Mouse (Mus musculus): ENCODE measurements around the gene Usp50. TPM values are rescaled to one million over a fixed set of nuclear protein-coding genes. Genes with fewer than 3 reads are reported as not detected.

Gene Usp50
- total RNA-seq, 2 experiments from 2014 or later = 0.12 to 0.54 TPM

DNA sequence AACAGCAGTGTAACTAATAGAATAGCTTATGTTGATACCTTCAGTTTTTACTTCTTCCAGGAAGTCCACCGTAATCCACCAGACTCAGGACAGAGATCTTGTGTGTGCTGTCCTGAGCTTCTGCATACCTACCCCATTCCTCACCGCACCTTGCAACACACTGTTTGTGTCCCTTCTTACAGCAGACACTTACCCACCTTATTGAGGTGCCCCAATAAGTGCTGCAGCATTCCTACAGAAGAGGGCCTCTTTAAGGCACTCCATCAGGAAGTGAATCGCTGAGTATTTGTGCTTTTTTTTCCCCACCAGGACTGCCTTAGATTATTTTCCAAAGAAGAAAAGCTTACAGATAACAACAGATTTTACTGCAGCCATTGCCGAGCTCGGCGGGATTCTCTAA, 27.6 kb downstream of the Usp50 start:
- ATAC-seq (replicated peaks; ENCODE audit: poor library complexity) = no peak

DNA sequence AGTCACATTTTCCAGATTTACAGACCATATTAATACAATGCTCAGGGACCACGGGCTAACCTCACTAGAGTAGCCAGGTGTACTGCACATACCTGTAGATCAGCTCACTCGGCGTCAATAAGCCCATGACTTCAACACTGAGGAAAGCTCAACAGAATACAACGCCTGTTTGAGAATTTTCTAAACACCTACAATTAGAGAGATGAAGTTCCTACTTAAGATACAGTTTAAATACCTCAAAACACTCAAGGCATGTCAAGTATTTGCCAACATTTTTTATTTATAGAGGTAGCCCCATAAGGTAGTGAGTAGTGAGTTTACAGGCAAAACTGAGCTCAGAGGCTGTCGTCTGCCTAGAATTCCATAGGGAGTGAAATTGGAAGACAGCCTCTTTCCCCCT, 39.9 kb downstream of the Usp50 start:
- ATAC-seq (replicated peaks; ENCODE audit: poor library complexity) = no peak

DNA sequence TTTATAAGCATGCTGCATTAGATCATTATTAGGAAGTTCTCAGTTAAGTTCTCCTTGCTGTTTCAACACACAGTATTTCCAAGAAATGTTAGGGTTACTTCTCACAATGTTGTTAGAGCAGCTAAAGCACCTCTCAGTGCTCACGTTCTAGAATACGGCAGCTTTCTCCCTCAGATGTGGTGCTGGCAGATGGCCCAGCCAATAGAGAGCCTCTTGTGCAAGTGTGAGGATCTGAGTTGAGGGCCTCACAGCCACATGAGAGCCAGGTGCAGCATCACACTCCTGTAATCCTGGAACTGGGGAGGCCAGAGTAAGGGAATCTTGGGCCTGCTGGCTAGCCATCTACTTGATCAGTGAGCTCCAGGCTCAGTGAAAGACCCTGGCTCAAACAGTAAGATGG, 43.0 kb downstream of the Usp50 start:
- no peak for ATAC-seq (replicated peaks; ENCODE audit: poor library complexity)

DNA sequence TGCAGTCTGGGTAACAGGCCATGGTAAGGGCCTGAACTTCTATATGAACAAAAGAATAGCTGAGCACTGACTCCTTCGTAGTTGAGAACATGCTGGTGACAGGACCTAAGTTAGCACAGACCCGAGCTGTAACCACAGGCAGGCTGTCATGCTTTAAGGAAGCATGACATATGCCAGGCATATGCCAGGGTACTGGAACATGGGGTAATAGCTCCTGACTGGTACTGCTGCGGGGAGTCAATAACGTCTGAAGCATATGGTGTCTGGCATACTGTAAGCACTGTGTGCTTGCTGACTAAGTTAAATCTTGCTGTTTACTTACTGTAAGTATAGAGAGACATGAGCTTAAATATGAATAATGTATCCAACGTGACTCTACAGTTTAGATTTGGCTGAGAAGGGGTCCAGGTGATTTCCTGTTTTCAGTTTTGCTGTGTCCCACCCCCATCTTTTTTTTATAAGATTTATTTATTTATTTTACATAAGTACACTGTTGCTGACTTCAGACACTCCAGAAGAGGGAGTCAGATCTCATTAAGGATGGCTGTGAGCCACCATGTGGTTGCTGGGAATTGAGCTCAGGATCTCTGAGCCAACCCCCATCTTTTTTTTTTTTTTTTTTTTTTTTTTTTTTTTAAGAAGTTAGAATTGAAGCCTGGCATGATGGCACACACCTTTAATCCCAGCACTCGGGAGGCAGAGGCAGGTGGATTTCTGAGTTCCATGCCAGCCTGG, 47.8 kb downstream of the Usp50 start:
- 0 out of 2 replicates have a peak, but pooled peaks have one; percentile 14 for ATAC-seq (replicated peaks; ENCODE audit: poor library complexity)

DNA sequence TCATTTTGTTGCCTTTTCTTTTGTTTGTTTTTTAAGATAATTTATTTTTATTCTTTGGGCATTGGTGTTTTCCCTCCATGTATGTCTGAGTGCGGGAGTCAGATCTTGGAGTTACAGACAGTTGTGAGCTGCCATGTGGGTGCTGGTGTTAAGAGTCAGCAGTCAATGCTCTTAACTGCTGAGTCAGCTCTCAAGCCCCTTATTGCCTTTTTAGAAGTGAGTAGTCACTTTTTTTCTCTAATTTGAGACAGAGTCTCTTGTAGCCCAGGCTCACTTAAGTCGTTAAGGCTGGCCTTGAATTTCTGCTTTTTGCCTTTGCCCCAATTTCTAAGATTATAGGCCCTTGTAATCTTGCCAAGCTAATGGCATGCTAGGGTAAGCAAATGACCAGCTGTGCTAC, 52.8 kb downstream of the Usp50 start:
- ATAC-seq (replicated peaks; ENCODE audit: poor library complexity) = no peak

DNA sequence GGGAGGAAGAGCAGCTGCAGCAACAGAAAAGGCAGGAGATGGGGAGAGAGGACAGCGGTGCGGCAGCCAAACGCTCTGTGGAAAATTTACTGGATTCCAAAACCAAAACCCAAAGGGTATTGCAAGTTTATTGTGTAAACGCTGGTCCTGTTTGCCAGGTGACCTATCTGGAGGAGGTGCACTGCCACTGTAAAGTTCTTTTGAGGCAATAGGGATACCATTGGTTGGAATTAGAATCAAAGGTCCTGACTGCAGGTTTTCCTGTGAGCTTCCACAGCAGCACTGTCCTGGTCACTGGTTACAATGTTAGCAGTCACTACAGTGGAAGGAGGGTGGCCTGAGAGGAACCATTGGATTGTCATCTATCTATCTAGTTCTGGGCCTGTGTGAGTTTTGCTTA, 54.1 kb downstream of the Usp50 start:
- no peak for ATAC-seq (replicated peaks; ENCODE audit: poor library complexity)

DNA sequence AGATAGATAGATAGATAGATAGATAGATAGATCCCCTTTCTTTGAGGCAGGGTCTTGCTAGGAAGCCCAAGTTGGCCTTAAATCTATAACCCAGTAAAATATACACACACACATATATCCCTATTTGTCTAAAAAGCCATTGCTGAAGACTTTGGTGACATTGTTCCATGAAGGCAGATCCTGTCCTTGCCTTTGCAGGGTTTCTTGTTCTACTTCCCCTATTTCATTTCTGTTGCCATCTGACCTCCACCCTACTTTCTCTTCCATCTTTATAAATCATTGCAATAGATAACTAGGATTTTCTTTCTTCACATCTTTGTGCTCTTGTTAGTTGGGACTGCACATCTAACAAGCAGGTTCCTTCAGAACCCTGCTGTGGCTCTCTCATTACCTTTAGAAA, 70.3 kb downstream of the Usp50 start:
- no peak for ATAC-seq (replicated peaks; ENCODE audit: poor library complexity)

DNA sequence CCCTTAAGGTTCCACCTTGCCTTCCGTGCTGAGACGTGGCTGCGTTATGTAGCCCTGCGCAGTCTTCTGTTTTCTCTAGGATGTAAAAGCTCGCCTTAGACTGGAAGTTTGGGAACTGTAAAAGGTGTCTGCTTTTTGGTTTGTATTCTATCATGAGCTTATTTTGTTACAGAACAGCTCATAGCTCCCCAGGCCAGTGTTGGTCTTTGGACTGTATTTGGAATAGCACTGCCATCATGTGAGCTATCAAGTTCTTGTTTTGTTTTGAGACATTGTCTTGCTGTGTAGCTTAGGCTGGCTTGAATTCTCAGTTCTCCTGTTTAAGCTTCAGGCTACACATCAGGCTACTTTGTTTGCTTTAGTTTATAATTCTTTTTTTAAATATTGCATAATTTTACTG, 70.7 kb downstream of the Usp50 start:
- no peak for ATAC-seq (replicated peaks; ENCODE audit: poor library complexity)

DNA sequence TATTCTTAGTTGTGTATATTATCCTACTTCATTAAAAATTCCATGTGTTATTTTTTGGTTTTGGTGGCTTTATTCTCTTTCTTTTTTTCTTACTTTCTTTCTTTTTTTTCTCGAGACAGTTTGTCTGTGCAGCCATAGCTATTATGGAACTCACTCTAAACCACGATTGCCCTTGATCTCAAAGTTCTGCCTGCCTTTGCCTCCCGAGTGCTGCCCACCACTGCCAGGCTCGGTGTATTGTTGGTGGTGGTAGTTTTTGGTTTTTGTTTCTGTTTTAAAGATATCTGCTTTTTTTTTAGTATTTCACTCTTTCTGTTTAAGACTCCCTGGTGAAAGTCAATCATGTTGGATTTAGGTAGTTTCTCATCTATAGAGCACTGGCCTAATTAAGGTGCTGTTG, 74.9 kb downstream of the Usp50 start:
- ATAC-seq (replicated peaks; ENCODE audit: poor library complexity) = no peak

DNA sequence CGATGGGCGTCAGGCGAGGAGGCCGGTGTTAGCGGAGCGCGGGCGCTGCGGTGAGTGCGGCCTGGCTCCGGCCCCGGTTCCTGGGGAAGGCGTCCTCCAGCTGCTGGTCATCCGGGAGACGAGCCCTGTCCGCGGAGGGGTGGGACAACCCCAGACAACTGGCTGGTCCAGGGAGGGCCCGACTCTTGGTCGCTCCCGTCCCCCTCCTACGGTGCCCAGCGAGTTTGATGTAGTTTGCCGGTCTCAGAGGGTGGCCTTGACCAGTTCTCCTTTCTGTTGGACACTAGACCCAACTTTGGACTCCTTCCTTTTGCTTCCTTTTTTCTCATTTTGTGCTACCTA, 75.9 kb downstream of the Usp50 start:
- ATAC-seq (replicated peaks; ENCODE audit: poor library complexity) = no peak

DNA sequence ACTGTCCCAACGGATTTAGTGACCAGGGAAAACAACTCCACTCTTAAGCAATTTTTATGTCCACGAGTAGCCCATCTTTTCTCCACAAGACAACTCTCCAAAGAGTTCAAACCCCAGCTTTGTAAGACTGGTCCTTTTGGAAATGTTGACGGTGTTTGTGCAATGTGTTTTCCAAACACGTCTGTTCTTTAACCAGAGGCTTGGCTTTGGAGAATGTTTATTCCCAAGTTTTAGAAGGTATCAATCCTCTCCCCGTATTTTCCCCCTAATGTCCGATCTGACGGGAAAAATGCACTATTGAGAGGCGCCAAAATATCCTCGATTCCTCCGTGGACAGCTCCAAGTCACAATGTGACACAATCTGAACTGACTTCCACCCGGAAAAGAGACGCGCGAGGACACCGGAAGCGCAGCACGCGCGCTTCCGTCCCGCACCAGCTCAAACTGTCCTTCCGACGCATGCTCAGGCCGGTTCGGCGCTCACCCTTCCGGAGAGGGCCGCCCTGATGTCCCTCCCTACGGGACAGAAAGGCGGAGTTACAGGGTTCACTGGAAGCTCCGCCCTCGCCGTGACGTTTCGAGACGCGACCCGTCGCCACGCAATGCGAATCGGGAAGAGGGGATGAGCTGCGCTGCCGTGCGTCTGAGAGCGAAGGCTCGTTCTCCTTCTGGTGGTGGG, 76.4 kb downstream of the Usp50 start, which contains the start of gene Usp8:
Gene Usp8, plus strand, starts transcription at position 570 of the 679 bp plus-strand sequence.
- ATAC-seq (replicated peaks; ENCODE audit: poor library complexity) = peak; percentile 99

DNA sequence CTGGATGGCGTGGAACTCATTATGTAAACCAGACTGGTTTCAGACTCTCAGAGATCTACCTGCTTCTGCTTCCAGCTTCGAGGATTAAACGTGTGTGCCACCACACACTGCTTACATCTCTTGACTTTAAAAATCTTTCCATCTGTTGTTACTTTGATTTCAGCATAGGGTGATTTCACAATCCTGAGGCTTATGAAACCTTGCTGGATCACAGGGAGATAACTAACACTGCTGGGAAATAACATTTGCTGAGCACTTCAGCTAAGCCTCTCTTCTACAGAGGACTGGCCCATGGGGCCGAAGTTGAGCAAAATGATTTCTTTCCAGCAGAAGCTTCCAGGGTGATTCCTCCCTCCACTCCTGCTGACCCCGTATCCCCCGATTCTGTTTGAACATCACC, 88.0 kb downstream of the Usp50 start:
- peak; percentile 60 for ATAC-seq (replicated peaks; ENCODE audit: poor library complexity)

DNA sequence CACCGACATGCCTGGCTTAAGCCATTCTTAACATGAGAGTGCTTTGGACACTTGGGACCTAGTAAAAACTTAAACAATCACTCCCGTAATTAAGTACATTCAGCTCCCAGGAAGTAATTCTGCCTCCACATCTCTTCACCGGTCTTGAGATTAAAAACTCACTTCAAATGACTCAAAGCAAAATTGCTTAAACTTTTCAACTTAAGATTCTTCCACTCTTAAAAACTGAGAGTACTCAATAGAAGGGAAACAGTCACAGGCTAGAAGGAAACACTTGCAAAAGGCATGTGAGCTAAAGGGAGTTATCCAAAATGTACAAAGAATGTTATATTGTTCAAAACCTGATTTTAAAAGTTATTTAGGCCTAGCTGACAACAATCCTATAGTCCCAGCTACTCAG, 92.0 kb downstream of the Usp50 start:
- no peak for ATAC-seq (replicated peaks; ENCODE audit: poor library complexity)

DNA sequence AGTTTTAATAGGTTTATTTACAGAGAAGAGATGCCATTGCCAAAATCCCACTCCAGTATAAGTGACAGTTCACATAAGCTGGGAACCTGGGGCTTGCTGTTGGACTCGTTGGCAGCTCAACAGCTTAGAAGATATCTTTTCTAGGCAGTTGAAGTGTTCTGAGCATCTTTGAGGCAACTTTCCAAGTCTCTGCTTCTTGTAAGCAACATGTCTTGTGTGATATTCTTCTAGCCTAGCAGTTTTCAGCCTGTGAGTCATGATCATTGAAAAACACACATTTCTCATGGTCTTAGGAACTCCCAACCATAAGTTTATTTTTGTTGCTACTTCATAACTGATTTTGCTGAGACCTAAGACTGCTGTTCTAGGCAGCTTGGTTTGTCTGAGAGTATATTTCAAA, 100.3 kb downstream of the Usp50 start:
- no peak for ATAC-seq (replicated peaks; ENCODE audit: poor library complexity)

DNA sequence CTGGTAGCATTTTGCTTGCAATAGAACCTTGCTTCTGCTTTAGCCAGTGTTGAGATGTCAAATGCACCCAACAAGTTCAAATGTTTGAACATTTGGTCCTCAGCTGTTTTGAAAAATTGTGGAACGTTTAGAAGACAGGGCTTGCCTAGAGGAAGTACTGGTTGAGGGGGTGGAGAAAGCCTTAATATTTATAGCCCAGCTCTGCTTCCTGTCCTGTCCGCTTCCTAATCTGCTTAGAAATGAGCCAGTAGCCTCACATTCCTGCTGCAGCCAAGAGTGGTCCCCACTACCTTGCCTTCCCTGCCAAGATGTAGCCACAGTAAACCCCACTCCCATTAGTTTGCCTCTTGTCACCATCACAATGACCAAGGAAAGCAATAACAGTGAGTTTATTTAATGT, 100.9 kb downstream of the Usp50 start:
- ATAC-seq (replicated peaks; ENCODE audit: poor library complexity) = peak; percentile 50

DNA sequence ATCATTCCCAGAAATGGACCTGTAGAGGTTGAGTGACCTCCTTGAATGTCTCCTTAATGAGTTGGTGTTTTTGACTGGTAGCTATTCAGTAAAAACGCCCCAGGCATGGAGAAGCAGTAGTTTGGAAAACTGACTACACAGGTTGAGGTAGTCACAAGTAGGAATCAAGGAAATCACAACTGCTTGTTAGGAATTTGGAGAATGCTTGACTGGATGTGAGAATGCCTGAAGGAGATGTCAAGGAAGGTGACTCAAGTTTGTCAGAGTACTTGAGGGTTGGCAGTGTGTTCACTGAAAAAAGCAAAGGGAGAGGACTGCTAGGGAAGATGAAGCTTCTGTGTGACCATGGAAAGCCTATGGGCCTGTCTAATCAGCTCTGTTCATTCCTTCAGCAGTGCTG, 105.9 kb downstream of the Usp50 start:
- ATAC-seq (replicated peaks; ENCODE audit: poor library complexity) = no peak

DNA sequence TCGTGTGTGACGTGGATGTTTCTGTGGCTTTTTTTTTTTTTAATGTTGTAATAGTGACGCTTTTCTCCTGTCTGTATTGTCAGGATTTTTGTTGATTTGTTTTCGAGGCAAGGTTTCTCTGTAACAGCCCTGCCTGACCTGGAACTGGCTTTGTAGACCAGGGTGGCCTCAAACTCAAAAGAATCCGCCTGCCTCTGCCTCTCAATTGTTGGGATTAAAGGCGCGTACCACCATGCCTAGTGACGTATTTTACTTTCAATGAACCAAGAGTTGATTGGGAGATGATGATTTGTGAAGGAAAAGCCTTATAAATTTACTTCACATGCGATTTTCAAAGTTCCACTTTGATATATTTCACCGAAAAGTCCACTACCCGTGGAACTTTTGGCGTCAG, 107.2 kb downstream of the Usp50 start, which contains the start of gene Gabpb1:
Gene Gabpb1, minus strand, starts transcription at position 216 of the 394 bp plus-strand sequence.
- no peak for ATAC-seq (replicated peaks; ENCODE audit: poor library complexity)

DNA sequence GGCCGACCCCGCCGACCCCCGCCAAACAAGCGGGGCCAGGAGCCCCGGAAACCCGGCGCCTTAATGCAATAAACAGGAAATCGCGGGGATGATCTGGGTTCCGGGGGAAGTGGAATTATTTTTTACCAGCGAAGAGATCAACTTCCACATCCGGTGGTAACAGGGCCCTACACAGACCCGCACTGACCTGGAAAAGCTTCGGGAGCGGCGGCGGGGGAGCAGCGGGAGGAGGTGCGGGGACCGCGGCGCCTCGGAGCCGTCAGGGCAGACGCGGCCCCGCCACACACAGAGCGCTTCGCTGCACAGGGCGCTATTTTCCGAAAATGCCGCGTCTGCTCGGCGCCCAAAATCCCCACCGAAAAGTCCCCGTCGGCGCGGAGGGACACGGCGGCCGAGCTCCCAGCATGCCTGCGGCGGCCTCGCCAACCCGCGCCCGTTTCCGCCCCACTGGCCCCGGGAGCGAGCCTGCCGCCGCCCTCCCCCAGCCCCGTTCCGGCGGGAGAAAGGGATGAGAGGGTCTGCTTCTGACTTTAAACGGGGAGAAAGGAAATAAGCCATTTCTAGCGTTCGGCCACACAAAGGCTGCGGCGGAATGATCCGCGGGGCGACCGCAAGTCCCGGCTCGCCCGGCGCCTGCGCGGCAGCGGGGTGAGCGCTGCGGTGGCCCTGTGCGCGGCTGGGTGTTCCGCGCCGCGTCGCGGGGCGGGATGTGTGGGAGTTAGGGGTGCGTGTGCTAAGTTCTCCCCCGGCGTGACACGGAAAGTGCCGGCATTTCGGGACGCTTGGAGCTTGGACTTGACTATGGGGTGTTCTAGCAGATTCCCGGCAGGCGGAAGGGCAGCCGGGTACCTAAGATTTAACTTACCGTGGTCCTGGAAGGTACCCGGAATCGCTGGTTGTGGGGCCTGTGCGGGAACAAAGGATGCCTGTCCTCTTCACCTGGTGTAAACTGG, 107.8 kb downstream of the Usp50 start:
- peak; percentile 68 for ATAC-seq (replicated peaks; ENCODE audit: poor library complexity)

DNA sequence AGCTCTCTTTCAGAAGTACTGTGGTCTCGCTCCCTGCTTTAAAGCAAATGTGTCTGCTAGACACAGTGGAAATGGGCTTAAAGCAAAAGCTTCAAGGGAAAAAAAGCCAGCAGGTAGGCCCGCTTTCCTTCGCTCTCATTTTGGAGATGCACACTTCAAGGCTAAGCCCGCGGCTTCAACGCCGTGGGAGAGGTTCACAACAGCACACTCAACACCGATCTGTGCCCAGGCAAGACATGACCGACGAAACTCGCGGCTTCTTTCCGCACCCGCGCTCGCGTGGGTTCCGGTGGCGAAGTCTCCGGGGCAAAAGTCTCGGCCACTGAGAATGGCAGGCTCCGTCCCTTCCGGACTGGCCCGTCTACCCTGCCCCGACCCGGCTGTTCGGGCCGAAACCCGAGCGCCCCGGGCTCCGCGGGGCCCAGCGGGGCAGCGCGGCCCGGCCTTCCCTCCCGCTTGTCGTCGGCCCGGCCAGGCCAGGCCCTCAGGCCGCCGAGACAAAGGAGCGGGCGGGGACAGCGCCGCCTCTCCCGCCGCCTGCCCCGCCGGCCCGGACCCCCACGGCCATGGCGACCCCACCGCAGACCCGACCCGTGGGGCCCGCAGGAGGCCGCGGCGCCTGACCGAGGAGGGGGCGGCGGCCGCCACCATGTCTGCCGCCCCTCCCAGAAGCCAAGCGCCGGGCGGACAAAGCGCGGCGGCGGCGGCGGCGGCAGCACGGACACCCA, 108.7 kb downstream of the Usp50 start:
- peak; percentile 15 for ATAC-seq (replicated peaks; ENCODE audit: poor library complexity)

DNA sequence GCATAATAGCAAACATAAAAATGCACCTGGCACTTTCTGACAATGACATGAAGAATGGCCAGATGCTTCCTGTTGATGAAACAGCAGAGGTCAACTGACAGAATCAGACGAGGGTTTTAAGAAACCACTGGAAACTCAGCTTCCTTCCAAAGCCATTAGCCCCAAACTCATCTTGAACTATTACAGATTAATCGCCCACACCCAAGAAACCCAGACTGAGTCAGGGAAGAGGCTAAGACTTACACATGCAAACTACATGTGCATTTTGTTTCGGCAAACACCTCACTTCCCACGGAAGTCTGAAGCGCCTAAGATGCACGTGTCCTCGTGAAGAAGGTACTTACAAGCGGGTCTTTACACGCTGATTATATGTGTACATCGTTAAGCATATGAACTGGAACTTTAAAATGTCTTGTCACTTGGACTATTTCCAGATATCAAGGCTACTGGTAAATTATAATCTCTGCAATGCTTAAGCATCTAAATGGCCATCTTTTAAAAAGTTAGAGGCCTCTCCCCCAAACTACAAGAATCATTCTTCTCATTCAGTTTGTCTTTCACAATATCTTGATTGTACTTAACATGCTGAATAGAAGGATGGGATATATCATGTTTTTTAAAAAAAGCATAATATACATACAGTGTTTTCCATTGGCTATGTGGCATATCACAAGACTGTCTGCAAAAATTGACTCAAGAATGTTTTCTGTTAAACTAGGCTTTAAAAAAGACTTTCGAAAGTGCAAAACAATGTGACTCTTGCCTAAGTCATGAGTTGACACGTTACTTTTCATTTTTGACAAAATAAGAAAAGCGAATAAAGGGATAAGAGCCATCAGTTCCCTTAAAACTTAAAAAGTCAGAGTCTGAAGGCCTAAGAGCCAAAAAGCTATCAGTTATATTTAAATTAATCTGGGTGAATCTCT, 109.7 kb downstream of the Usp50 start:
- peak; percentile 38 for ATAC-seq (replicated peaks; ENCODE audit: poor library complexity)

All from megakaryocyte progenitor cell, adult 5-6 weeks (primary cell).